Mouse (Mus musculus) heart, embryonic 16.5 days (tissue): ENCODE measurements around the gene Akap10. TPM values are rescaled to one million over a fixed set of nuclear protein-coding genes. Genes with fewer than 3 reads are reported as not detected.
A peak's percentile ranks its signal among the peaks of the same experiment; 100 is the strongest.

Experiments
- ATAC-seq: fragments of 200-750 bp; cut with Nextera tagmentation; replicated peaks from 2 replicates; pipeline ENCODE4 v1.8.0; 2017; ENCODE audit warnings: moderate number of reproducible peaks; ENCODE audit not compliant: insufficient read depth, low FRiP score; ENCODE audit errors: extremely low read depth
- H3K27ac ChIP-seq: fragments of 300-500 bp; sonication (generic); 2 replicates; pipeline ENCODE4 v1.5.1; 2014; ENCODE audit warnings: mild to moderate bottlenecking, low read length, control low read depth, moderate library complexity
- H3K27me3 ChIP-seq: fragments of 300-500 bp; sonication (generic); 2 replicates; pipeline ENCODE4 v1.6.1; 2014; ENCODE audit warnings: low read length, mixed read lengths; ENCODE audit not compliant: control insufficient read depth, insufficient read depth
- H3K36me3 ChIP-seq: fragments of 300-500 bp; sonication (generic); 2 replicates; pipeline ENCODE4 v1.6.1; 2014; ENCODE audit not compliant: control insufficient read depth, insufficient read depth
- H3K4me1 ChIP-seq: fragments of 300-500 bp; sonication (generic); 2 replicates; pipeline ENCODE4 v1.6.1; 2014; ENCODE audit warnings: low read length, mixed read lengths; ENCODE audit not compliant: control insufficient read depth, insufficient read depth
- H3K4me2 ChIP-seq: fragments of 300-500 bp; sonication (generic); 2 replicates; pipeline ENCODE4 v1.6.1; 2014; ENCODE audit warnings: low read depth, mild to moderate bottlenecking, control low read depth, low read length
- H3K4me3 ChIP-seq: fragments of 300-500 bp; sonication (generic); 2 replicates; pipeline ENCODE4 v1.5.1; 2014; ENCODE audit warnings: mild to moderate bottlenecking, control low read depth, low read length
- H3K9ac ChIP-seq: fragments of 300-500 bp; sonication (generic); 2 replicates; pipeline ENCODE4 v1.6.1; 2014; ENCODE audit warnings: low read length, control low read depth
- H3K9me3 ChIP-seq: fragments of 300-500 bp; sonication (generic); replicated peaks from 2 replicates; pipeline ENCODE4 v1.6.1; 2016; ENCODE audit warnings: low read length; ENCODE audit not compliant: control insufficient read depth
- WGBS: fragments of 180-500 bp; shearing (Covaris S2); extraction: QIAGEN DNeasy Blood & Tissue Kit; methylation state at CpG from one replicate; pipeline ENCODE4 v1.1.7; 2014; 5-methylcytosine and 5-hydroxymethylcytosine counted together
- polyA plus RNA-seq: library from polyadenylated mRNA; unstranded; fragments of >200 nt; fragmentation: Nextera tagmentation; extraction: Ambion mirVana; gene quantifications from 2 replicates; pipeline ENCODE4 v1.2.1, GENCODE M21; 2015

The Akap10 gene
- polyA plus RNA-seq, 1 experiment from 2014 or later = 14.1 TPM

GRCm38 (mm10) chr11:61946608-61947007 is 16.6 kb upstream of the Akap10 start:
- 91% methylated on average over 4 of the region's 4 CpGs for WGBS
- ATAC-seq = no peak
- Histone ChIP-seq H3K4me2 (no peak overlapping the region), H3K4me1 (no peaks in the 10 kb centered on the region), H3K9ac (no peak overlapping the region), H3K4me3 (no peak overlapping the region), H3K27me3 (no peaks in the 10 kb centered on the region), H3K27ac (no peak overlapping the region), H3K36me3 (no peaks in the 10 kb centered on the region), H3K9me3 (no peaks in the 10 kb centered on the region)

- Histone ChIP-seq H3K4me3 (no peak overlapping the region), H3K4me2 (no peak overlapping the region), H3K9ac (no peak overlapping the region), H3K4me1 (no peaks in the 10 kb centered on the region), H3K36me3 (no peaks in the 10 kb centered on the region), H3K27ac (no peak overlapping the region), H3K9me3 (no peaks in the 10 kb centered on the region), H3K27me3 (no peaks in the 10 kb centered on the region)
- no peak for ATAC-seq
- 68% methylated on average over 9 of the region's 9 CpGs for WGBS
These were observed 14.4 kb upstream of the Akap10 start for GRCm38 (mm10) chr11:61944417-61944816.

- 80% methylated on average over 2 of the region's 2 CpGs for WGBS
These were observed 12.9 kb upstream of the Akap10 start for GRCm38 (mm10) chr11:61942903-61943302.

GRCm38 (mm10) chr11:61937761-61938160 is 7.7 kb upstream of the Akap10 start:
- no peaks in the 10 kb centered on the region for H3K36me3 ChIP-seq
- H3K4me3 ChIP-seq = no peak overlapping the region
- no peak overlapping the region for H3K27ac ChIP-seq
- H3K9me3 ChIP-seq = no peaks in the 10 kb centered on the region
- 79% methylated on average over 1 of the region's 1 CpGs for WGBS
- no peaks in the 10 kb centered on the region for H3K4me1 ChIP-seq
- ATAC-seq = no peak
- no peak overlapping the region for H3K9ac ChIP-seq
- no peaks in the 10 kb centered on the region for H3K27me3 ChIP-seq
- no peak overlapping the region for H3K4me2 ChIP-seq

More at GRCm38 (mm10) chr11:61942903-61943302, 12.9 kb upstream of the Akap10 start:
- no peaks in the 10 kb centered on the region for H3K27me3 ChIP-seq
- H3K4me2 ChIP-seq = no peak overlapping the region
- H3K36me3 ChIP-seq = no peaks in the 10 kb centered on the region
- no peaks in the 10 kb centered on the region for H3K4me1 ChIP-seq
- no peak overlapping the region for H3K4me3 ChIP-seq
- H3K9ac ChIP-seq = no peak overlapping the region
- H3K27ac ChIP-seq = no peak overlapping the region
- no peaks in the 10 kb centered on the region for H3K9me3 ChIP-seq
- ATAC-seq = no peak

- Histone ChIP-seq H3K9ac (peak overlapping the region; percentile 73), H3K9me3 (no peaks in the 10 kb centered on the region), H3K36me3 (0 out of 2 replicates have a peak, but pooled peaks cover 4% of the 10 kb centered on the region), H3K4me3 (peak overlapping the region; percentile 94), H3K27me3 (no peaks in the 10 kb centered on the region), H3K27ac (peak overlapping the region; percentile 90), H3K4me2 (peak overlapping the region; percentile 66), H3K4me1 (peaks cover 19% of the 10 kb centered on the region)
- no peak for ATAC-seq
- WGBS = 20% methylated on average over 11 of the region's 11 CpGs
These were observed 861 bp upstream of the Akap10 start for GRCm38 (mm10) chr11:61930640-61931586.

- H3K9ac ChIP-seq = peak overlapping the region; percentile 97
- peak; percentile 74 for ATAC-seq
- 1% methylated on average over 47 of the region's 47 CpGs for WGBS
These were observed 542 bp downstream of the Akap10 start for GRCm38 (mm10) chr11:61929323-61930097.

GRCm38 (mm10) chr11:61923309-61923708 is 6.7 kb downstream of the Akap10 start:
- Histone ChIP-seq H3K27me3 (no peaks in the 10 kb centered on the region), H3K4me3 (no peak overlapping the region), H3K9ac (no peak overlapping the region), H3K4me2 (no peak overlapping the region), H3K36me3 (peaks cover 16% of the 10 kb centered on the region), H3K9me3 (no peaks in the 10 kb centered on the region), H3K27ac (no peak overlapping the region), H3K4me1 (peaks cover 16% of the 10 kb centered on the region)
- WGBS = 46% methylated on average over 1 of the region's 1 CpGs
- ATAC-seq = no peak

More at GRCm38 (mm10) chr11:61929323-61930097, 542 bp downstream of the Akap10 start:
- Histone ChIP-seq H3K4me1 (peaks cover 19% of the 10 kb centered on the region), H3K9me3 (no peaks in the 10 kb centered on the region), H3K27me3 (no peaks in the 10 kb centered on the region), H3K4me2 (peak overlapping the region; percentile 75), H3K36me3 (0 out of 2 replicates have a peak, but pooled peaks cover 4% of the 10 kb centered on the region), H3K27ac (peak overlapping the region; percentile 90), H3K4me3 (peak overlapping the region; percentile 94)

GRCm38 (mm10) chr11:61919702-61920101 is 10.3 kb downstream of the Akap10 start:
- no peak overlapping the region for H3K4me2 ChIP-seq
- no peaks in the 10 kb centered on the region for H3K27me3 ChIP-seq
- H3K9me3 ChIP-seq = no peaks in the 10 kb centered on the region
- WGBS = 97% methylated on average over 3 of the region's 3 CpGs
- ATAC-seq = no peak
- no peak overlapping the region for H3K9ac ChIP-seq
- no peak overlapping the region for H3K4me3 ChIP-seq
- peaks cover 26% of the 10 kb centered on the region for H3K36me3 ChIP-seq
- peaks cover 11% of the 10 kb centered on the region for H3K4me1 ChIP-seq
- H3K27ac ChIP-seq = no peak overlapping the region

GRCm38 (mm10) chr11:61908315-61908714 is 21.7 kb downstream of the Akap10 start:
- no peaks in the 10 kb centered on the region for H3K4me1 ChIP-seq
- H3K9me3 ChIP-seq = no peaks in the 10 kb centered on the region
- no peak overlapping the region for H3K27ac ChIP-seq
- peaks cover 30% of the 10 kb centered on the region for H3K36me3 ChIP-seq
- H3K27me3 ChIP-seq = no peaks in the 10 kb centered on the region
- H3K4me2 ChIP-seq = no peak overlapping the region
- ATAC-seq = no peak
- H3K9ac ChIP-seq = no peak overlapping the region
- H3K4me3 ChIP-seq = no peak overlapping the region
